Mouse (Mus musculus) adrenal gland (tissue): Measurements from ENCODE around the gene Ppp1r16b.
"Not testable (repeated sequence)": the region's sequence is repeated elsewhere in the genome, so short reads cannot be mapped to it uniquely, and the experiment has no call there.

Experiments used
- intact Hi-C: fragments of 180-260 bp; cut with DNase I; formaldehyde crosslinking; loops from one replicate; pipeline ENCODE4 v1.15.1; 2025

Gene Ppp1r16b

DNA sequence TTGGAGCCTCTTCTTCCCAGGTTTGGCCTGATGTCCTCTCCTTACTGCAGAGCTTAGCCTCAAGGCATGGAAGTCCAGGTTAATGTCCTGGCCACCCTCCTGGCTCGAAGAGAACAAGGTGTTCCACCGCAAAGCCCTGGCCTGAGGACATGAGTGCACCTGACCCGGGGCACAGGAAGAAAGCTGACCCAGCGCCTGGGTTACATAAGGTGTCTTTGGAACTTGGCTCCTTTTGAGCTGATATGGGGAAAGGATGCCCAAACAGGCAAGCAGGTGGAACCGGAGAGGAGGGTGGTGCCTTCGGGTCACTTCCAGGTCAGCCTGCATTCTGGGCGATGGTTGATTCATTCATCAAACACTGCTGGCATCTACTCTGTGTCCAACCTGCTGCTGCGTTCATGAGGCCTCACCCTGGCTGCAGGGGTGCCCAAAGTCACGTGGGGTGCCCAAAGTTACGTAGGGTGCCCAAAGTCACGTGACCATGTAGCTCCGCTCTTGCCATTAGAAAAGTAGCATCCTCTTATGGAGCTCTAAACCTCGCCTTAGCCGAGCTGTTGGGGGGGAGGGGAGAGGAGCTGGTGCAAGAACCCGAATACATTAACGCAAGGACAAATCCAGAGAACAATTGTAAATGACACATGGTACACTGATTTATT, 55.6 kb downstream of the Ppp1r16b start:
- intact Hi-C loops, result no loop called here

DNA sequence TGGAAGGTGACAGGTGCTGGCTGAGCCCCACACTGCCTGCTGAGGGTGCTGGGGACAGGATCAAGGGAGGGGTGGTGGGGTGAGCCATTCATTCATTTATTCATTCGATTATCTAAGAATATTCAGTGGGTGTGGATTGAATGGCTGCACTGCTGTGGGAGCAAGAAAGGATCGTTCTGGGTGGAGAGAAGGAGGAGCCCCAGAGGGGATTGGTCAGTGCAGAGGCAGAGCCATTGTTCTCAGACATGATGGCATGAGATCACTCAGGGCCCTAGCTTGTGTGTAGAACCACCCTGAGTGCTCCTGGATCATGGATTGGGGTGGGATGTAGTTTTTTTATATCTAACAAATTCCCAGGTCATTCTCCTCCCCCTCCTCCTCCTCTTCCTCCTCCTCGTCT, 56.3 kb downstream of the Ppp1r16b start:
- intact Hi-C loops, result no loop called here

GRCm38 (mm10) chr2:158722135-158722534, 56.9 kb downstream of the Ppp1r16b start:
- intact Hi-C loops, result no loop called here

GRCm38 (mm10) chr2:158722991-158723551, 57.9 kb downstream of the Ppp1r16b start:
- intact Hi-C loops, result no loop called here

DNA sequence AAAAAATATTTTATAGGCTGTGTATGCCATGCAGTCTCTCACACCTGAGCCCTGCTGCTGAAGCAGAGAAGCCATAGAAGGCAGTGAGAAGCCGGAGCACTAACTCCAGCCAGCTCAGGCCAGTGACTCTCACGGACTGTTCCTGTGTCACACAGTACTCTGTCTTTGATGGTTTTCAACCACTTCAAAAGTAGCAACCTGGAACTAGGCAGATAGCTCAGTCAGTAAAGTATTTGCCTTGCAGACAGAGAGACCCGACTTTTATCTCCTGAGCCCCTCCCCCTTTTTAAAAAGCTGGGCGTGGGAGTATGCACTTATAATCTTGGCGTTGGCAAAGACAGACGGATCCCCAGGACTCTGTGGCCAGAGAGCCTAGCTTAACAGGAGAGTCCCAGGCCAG, 58.6 kb downstream of the Ppp1r16b start:
- intact Hi-C loops, result no loop called here

GRCm38 (mm10) chr2:158726252-158726651, 61.1 kb downstream of the Ppp1r16b start:
- intact Hi-C loops, result no loop called here

DNA sequence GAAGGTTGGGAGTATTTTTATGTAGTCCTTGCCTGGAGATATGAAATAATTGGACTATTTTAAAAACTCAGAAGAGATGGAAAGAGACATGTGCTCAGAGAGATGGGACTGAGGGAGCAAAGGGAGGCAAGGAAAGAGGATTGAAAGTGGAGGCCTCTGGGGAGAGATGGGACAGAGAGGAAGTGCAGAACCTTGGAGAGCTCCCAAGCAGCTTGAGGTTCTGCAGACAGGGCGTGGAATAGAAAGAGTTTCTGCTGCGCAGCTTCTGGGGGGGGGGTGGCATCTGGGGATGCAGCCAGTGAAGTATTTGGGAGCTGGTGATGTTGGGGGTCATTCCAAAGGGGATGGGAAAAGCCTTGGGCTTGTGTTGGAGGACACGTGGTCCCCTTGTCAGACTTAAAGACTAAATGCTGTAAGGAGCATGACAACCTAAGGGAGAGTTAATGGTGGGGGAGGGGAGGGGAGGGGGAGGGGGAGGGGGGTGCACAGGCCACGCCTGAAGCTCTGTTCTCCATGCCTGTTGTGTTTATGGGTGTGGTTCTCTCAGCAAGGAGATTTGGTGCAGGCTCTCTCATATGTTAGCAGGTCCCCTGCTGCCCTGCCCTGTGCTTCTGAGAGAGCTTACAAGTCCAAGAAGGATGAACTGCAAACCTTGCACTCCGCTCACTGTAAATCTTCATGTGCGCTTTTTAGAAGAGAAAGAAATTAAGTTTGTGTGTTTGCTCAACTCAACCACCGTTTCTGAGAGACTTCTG, 63.0 kb downstream of the Ppp1r16b start:
- intact Hi-C loops, result no loop called here

DNA sequence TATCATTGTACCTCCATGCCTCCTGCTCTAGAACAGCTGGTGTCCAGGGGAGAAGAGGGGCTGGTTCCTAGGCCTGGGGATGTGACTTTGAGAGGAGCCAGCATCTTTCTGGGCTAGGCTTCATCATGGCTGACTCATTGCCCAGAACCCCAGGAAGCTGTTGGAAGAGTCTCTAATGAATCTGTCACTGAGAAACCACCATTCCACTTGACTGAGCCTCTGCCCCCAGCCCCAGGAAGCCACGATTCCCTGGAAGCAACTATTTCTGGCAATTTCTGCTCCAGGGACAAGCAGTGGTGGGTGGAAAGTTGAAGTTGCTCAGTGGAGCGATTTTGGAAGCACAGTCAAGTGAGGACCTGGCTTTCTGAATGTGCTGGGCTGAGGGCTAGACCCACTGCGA, 65.7 kb downstream of the Ppp1r16b start:
- intact Hi-C loops, result no loop called here

DNA sequence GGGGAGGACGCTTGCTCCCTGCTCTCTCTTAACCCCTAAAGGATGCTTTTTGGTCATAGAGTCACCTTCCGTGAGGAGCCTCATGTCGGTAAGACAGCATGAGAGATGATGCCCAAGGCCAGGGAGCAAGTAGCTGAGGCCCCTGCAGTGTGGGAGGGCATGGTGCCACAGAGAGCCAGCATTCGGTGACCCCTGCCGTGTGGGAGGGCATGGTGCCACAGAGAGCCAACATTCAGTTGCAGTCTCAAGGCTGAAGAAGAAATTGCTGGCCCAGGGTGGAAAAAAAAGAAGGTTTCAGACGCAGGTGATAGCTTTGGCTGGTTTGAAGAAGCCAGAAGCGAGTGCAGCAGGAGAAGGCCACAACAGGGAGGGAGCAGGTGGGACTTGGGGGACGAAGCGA, 67.3 kb downstream of the Ppp1r16b start:
- intact Hi-C loops, result no loop called here

- intact Hi-C loops, result no loop called here
Observed at GRCm38 (mm10) chr2:158733136-158733535, 67.9 kb downstream of the Ppp1r16b start.

DNA sequence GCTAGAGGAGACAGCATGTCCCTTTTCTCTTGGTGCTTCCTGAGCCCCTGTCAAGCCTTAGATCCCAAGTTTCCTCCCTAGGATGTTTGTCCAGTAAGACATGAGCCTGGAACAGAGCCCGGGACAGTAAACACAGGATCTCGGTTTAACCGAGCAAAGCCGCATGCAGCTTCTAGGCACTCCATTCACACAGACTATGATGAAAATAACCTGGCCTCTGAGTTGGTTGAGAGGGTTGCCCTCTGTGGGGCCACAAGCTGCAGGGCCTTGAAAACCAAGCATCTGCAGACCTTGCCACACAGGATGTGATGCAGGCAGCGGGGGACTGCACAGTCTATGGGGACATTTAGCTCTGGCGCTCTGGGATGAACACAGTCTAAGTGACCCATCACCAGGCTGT, 68.7 kb downstream of the Ppp1r16b start:
- intact Hi-C loops, result no loop called here

DNA sequence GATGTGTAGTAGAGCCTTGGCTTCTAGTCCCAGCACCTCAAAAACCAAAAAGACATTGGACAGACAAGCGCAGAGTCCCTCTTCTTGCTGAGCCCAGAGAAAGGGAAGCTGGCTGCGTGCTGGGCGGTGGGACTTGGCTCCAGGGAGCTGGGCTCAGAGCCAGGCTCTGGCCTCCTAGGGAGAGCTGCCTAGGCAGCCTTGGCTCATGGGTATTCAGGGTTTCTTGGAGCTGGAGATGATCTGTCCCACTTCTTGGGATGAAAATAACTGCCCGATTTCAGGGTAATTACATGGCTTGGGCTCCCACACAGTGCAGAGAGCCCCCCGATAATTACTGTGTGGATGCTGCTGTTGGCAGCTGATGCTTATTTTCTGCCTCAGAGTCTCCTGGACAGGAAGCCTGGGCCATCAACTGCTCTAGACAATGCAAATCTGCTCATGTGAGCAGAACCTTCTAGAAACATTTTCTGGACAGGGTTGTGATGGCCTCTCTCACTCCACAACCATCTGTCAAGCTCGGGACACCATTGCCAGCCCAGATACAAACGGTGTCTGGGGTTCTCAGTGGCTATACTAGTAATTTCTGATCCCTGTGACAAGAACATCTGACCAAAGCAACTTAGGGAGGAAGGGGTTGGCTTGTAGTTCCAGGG, 69.4 kb downstream of the Ppp1r16b start:
- intact Hi-C loops, result no loop called here

- intact Hi-C loops, result no loop called here
Observed at GRCm38 (mm10) chr2:158735340-158735739, 70.1 kb downstream of the Ppp1r16b start.

- intact Hi-C loops, result not testable (repeated sequence)
Observed at GRCm38 (mm10) chr2:158736247-158736646, 71.0 kb downstream of the Ppp1r16b start.

DNA sequence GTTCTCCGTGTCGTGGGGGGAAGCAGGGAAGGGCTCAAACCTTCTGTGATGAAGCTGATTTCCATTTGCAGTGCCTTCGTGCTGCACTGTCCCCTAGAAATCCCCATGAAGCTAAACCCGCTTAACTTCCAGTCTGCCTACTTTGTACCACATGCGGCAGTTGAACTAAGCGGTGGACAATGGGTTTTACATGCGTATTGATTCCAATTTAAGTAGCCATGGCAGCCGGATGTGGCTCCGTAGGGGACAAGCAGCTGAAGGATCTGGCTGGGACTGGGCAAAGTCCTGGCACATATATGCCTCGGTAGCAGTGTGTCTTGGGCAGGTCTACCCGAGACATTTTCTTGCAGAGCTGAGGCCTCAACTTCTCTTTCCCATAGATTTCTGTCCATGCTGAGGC, 73.4 kb downstream of the Ppp1r16b start:
- intact Hi-C loops, result no loop called here

GRCm38 (mm10) chr2:158739113-158739512, 73.9 kb downstream of the Ppp1r16b start:
- intact Hi-C loops, result no loop called here

- intact Hi-C loops, result loop anchor here (5.0 kb wide), 1 partner anchor 189 kb away; no protein-coding TSS in a partner anchor
Observed at GRCm38 (mm10) chr2:158741011-158741501, 75.9 kb downstream of the Ppp1r16b start.

- intact Hi-C loops, result loop anchor here (5.0 kb wide), 1 partner anchor 190 kb away; no protein-coding TSS in a partner anchor
Observed at GRCm38 (mm10) chr2:158742431-158742830, 77.2 kb downstream of the Ppp1r16b start.

DNA sequence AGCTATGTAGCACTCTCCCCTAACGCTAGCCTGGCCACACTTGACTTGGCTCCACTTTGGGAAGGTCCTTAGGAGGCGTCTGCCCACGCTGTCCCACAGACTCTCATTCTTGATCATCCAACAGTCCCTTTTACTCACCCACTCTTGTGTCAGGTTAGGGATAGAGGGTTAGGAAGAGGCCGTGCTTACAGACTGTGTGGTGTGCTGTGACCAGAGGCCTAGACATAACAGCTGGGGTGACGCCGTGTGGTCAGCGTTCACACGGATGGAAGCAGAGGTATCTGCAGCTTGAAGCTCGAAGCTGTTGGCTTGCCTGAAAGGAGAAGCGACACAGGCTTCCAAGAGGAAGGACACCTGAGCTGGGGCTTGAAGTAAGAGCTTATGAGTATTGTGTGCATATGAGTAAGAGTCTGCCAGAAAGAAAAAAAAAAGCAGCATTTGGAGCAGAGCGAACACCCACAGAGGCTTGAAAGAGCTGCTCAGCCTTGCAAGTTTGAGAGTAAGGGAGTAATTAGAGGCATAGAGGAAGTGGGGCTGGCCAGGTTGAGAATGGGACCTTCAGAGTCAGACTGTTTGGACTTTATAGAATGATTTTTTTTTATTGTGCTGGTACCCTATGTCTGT, 78.4 kb downstream of the Ppp1r16b start:
- intact Hi-C loops, result loop anchor here (5.0 kb wide), 1 partner anchor 191 kb away; no protein-coding TSS in a partner anchor

DNA sequence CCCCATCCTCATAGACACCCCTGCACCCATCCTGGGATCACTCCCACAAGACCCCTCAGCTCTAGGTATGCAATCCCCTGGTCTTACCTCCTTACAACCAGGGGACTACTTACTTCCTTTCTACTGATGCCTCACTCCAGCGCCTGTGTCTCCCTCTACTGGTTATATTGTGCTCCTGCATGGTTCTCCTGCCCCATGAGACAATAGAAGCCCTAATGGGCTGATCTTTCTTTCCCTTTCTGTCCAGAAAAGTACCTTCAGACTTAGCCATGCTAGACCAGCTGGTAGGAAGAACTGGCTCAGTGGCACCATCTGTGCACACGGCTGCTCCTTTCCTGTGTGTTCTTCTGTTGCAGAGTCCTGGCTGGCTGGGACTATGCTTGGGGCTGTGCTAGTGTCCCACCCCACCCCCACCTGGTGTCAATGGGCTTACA, 79.9 kb downstream of the Ppp1r16b start:
- intact Hi-C loops, result loop anchor here (5.0 kb wide), 2 partner anchors 78 to 93 kb away; partner anchors contain the start of gene Ppp1r16b

DNA sequence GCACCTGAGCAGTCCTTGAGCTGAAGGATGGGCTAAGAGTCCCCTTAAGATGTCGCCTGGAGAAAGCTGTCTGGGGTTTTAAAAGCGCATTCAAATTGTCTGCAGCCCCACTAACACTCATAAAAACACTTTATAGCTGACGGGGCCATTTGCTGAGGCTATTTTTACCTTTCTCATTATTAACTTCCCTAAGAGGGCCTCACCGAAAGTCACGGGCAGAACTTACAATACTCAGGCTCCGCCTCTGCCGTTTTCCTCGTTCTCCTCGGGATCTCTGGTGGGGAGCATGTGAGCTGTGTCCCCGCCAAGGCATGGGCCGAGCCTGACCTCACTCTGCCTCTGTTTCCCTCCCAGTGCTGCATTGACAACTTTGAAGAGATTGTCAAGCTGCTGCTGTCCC, 81.0 kb downstream of the Ppp1r16b start:
- intact Hi-C loops, result loop anchor here (5.0 kb wide), 2 partner anchors 79 to 94 kb away; partner anchors contain the start of gene Ppp1r16b
